Mouse (Mus musculus): ENCODE measurements around the gene Trim47. TPM values are rescaled to one million over a fixed set of nuclear protein-coding genes. Genes with fewer than 3 reads are reported as not detected.

Gene Trim47
- polyA plus RNA-seq, 1 experiment from 2014 or later: 79.1 TPM

DNA sequence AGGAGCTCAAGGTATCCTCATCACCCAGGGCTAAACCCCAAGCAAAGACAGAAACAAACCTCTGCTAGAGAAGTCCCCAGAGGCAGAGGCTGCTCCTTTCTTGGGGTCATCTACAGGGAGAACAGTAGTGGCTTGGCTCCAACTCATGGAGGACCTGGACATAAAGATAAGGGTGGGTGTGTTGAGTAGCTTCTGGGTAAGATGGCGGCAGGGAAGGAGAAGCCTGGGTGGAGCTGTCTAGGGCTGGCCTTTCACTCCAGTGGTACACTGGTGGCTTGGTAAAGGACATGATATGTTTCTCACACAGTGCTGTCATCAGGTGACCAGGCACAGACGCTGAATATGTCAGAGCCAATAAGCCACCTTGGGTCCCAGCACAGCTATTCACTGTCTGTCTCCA is 23.9 kb upstream of the Trim47 start:
- Histone ChIP-seq H3K9me3 (replicated peaks) (no peaks in the 10 kb centered on the region), H3K27ac (no peak overlapping the region), H3K9ac (no peak overlapping the region), H3K4me2 (no peak overlapping the region), H3K4me3 (no peak overlapping the region), H3K36me3 (peaks cover 75% of the 10 kb centered on the region), H3K27me3 (no peaks in the 10 kb centered on the region), H3K4me1 (replicated peaks) (peaks cover 4% of the 10 kb centered on the region; the same call in 1 of the 2 replicates)
- WGBS: 79% methylated on average over 2 of the region's 2 CpGs
- ATAC-seq (replicated peaks; ENCODE audit: insufficient number of reproducible peaks, insufficient read depth, low FRiP score, low read depth): no peak

DNA sequence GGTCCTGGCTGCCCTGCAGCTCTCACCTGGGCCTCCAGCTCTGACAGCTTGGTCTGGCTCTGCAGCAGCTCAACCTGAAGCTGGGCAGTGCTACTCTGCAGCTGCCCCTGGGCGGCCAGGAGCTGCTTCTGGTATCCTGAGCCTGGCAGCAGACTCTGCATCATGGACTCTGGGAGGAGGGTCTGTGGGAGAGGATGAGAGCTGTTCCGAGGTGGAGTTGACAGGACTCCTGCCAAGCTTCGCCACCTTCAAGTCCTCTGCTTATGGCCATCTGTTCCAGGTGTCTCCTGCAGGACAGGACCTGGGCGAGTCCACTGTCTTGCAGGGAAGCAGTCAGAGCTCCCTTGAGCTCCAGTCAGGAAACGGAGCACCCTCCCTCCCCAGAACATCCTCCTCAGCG is 22.3 kb upstream of the Trim47 start:
- 77% methylated on average over 6 of the region's 6 CpGs for WGBS
- no peak for ATAC-seq (replicated peaks; ENCODE audit: insufficient number of reproducible peaks, insufficient read depth, low FRiP score, low read depth)

GRCm38 (mm10) chr11:116148761-116149221 is 21.8 kb upstream of the Trim47 start:
- H3K4me2 ChIP-seq: no peak overlapping the region
- H3K27me3 ChIP-seq: no peaks in the 10 kb centered on the region
- peaks cover 4% of the 10 kb centered on the region; the same call in 1 of the 2 replicates for H3K4me1 ChIP-seq (replicated peaks)
- no peak overlapping the region for H3K4me3 ChIP-seq
- no peak for ATAC-seq (replicated peaks; ENCODE audit: insufficient number of reproducible peaks, insufficient read depth, low FRiP score, low read depth)
- 42% methylated on average over 20 of the region's 20 CpGs for WGBS
- no peak overlapping the region for H3K27ac ChIP-seq
- no peak overlapping the region for H3K9ac ChIP-seq
- peaks cover 71% of the 10 kb centered on the region for H3K36me3 ChIP-seq
- H3K9me3 ChIP-seq (replicated peaks): no peaks in the 10 kb centered on the region

More for the DNA sequence above, 22.3 kb upstream of the Trim47 start:
- H3K4me1 ChIP-seq (replicated peaks): peaks cover 4% of the 10 kb centered on the region; the same call in 1 of the 2 replicates
- no peaks in the 10 kb centered on the region for H3K9me3 ChIP-seq (replicated peaks)
- no peak overlapping the region for H3K9ac ChIP-seq
- no peak overlapping the region for H3K27ac ChIP-seq
- no peak overlapping the region for H3K4me2 ChIP-seq
- H3K4me3 ChIP-seq: no peak overlapping the region
- H3K36me3 ChIP-seq: peaks cover 70% of the 10 kb centered on the region
- no peaks in the 10 kb centered on the region for H3K27me3 ChIP-seq

- no peak for ATAC-seq (replicated peaks; ENCODE audit: insufficient number of reproducible peaks, insufficient read depth, low FRiP score, low read depth)
- Histone ChIP-seq H3K9ac (no peak overlapping the region), H3K4me1 (replicated peaks) (no peaks in the 10 kb centered on the region), H3K36me3 (peaks cover 62% of the 10 kb centered on the region), H3K27ac (no peak overlapping the region), H3K9me3 (replicated peaks) (no peaks in the 10 kb centered on the region), H3K27me3 (no peaks in the 10 kb centered on the region), H3K4me3 (no peak overlapping the region), H3K4me2 (no peak overlapping the region)
- WGBS: 76% methylated on average over 25 of the region's 25 CpGs
Measured at GRCm38 (mm10) chr11:116146294-116146985, 19.4 kb upstream of the Trim47 start.

GRCm38 (mm10) chr11:116145481-116146293 is 18.7 kb upstream of the Trim47 start:
- peaks cover 54% of the 10 kb centered on the region for H3K36me3 ChIP-seq
- H3K4me3 ChIP-seq: no peak overlapping the region
- H3K9ac ChIP-seq: no peak overlapping the region
- H3K27ac ChIP-seq: no peak overlapping the region
- H3K27me3 ChIP-seq: no peaks in the 10 kb centered on the region
- no peak for ATAC-seq (replicated peaks; ENCODE audit: insufficient number of reproducible peaks, insufficient read depth, low FRiP score, low read depth)
- 73% methylated on average over 18 of the region's 18 CpGs for WGBS
- H3K9me3 ChIP-seq (replicated peaks): no peaks in the 10 kb centered on the region
- no peak overlapping the region for H3K4me2 ChIP-seq
- H3K4me1 ChIP-seq (replicated peaks): no peaks in the 10 kb centered on the region

- H3K4me3 ChIP-seq: no peak overlapping the region
- peaks cover 4% of the 10 kb centered on the region for H3K4me1 ChIP-seq (replicated peaks)
- 81% methylated on average over 3 of the region's 3 CpGs for WGBS
- peaks cover 47% of the 10 kb centered on the region for H3K36me3 ChIP-seq
- ATAC-seq (replicated peaks; ENCODE audit: insufficient number of reproducible peaks, insufficient read depth, low FRiP score, low read depth): no peak
- H3K4me2 ChIP-seq: no peak overlapping the region
- no peaks in the 10 kb centered on the region for H3K9me3 ChIP-seq (replicated peaks)
- no peaks in the 10 kb centered on the region for H3K27me3 ChIP-seq
- no peak overlapping the region for H3K9ac ChIP-seq
- H3K27ac ChIP-seq: no peak overlapping the region
Measured at GRCm38 (mm10) chr11:116143468-116143867, 16.5 kb upstream of the Trim47 start.

DNA sequence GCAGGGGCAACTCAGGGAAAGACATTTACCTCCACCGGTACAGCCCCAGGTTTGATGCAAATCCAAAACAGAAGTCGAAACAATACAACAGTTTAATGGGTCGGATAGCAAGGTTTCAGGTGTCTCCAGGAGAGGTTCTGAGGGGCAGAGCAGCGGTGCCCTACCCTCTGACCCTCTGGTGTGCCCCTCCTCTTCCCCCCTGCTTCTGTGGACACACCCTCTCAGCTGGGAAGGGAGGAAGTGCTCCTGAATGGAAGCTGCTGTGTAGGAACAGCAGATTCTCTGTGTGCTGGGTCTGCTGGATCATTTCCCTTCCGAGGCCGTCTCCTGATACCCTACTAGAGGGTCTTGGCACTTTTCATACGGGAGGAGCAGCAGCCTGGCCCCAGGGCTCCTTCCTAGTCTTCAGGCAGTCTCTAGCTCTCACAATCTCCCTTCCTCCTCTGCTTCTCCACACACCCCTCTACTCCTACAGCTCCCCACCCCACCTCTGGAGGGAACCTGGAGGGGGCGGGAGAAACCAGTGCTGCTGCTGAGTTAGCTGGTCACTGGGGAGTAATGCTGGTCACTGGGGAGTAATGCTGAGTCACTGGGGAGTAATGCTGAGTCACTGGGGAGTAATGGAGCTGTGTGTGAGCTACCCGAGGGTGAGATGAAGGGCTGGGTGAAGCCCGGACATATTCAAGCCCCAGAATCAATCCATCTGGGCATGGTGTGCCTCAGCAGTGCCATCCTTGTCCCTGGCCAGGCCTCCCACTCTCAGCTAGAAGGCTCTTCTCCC is 15.4 kb upstream of the Trim47 start:
- H3K4me3 ChIP-seq: no peak overlapping the region
- no peak overlapping the region for H3K4me2 ChIP-seq
- 59% methylated on average over 10 of the region's 10 CpGs for WGBS
- no peak overlapping the region for H3K9ac ChIP-seq
- no peaks in the 10 kb centered on the region for H3K9me3 ChIP-seq (replicated peaks)
- peaks cover 11% of the 10 kb centered on the region for H3K4me1 ChIP-seq (replicated peaks)
- H3K27ac ChIP-seq: no peak overlapping the region
- peaks cover 40% of the 10 kb centered on the region for H3K36me3 ChIP-seq
- no peak for ATAC-seq (replicated peaks; ENCODE audit: insufficient number of reproducible peaks, insufficient read depth, low FRiP score, low read depth)
- no peaks in the 10 kb centered on the region for H3K27me3 ChIP-seq

- peak within 1 kb of the TSS; percentile 93 for H3K4me3 ChIP-seq
- under 1% methylated on average over 60 of the region's 60 CpGs for WGBS
- peaks cover 11% of the 10 kb centered on the region for H3K4me1 ChIP-seq (replicated peaks)
- no peaks in the 10 kb centered on the region for H3K9me3 ChIP-seq (replicated peaks)
- peak; percentile 96 for ATAC-seq (replicated peaks; ENCODE audit: insufficient number of reproducible peaks, insufficient read depth, low FRiP score, low read depth)
- H3K27ac ChIP-seq: peak within 1 kb of the TSS; percentile 79
- no peaks in the 10 kb centered on the region for H3K27me3 ChIP-seq
- H3K4me2 ChIP-seq: peak within 1 kb of the TSS; percentile 71
- peak within 1 kb of the TSS; percentile 83 for H3K9ac ChIP-seq
- H3K36me3 ChIP-seq: peaks cover 29% of the 10 kb centered on the region
Measured at GRCm38 (mm10) chr11:116138468-116139138, 11.6 kb upstream of the Trim47 start, which contains the start of gene Mrpl38. Gene Mrpl38, minus strand, starts transcription at chr11:116138868.

GRCm38 (mm10) chr11:116138096-116138467 is 11.1 kb upstream of the Trim47 start:
- Histone ChIP-seq H3K4me1 (replicated peaks) (peaks cover 11% of the 10 kb centered on the region), H3K36me3 (peaks cover 30% of the 10 kb centered on the region), H3K4me2 (peak overlapping the region; percentile 71), H3K27ac (peak overlapping the region; percentile 79), H3K4me3 (peak overlapping the region; percentile 93), H3K9ac (peak overlapping the region; percentile 83), H3K9me3 (replicated peaks) (no peaks in the 10 kb centered on the region), H3K27me3 (no peaks in the 10 kb centered on the region)
- no peak for ATAC-seq (replicated peaks; ENCODE audit: insufficient number of reproducible peaks, insufficient read depth, low FRiP score, low read depth)
- WGBS: 1% methylated on average over 20 of the region's 20 CpGs

- Histone ChIP-seq H3K36me3 (peaks cover 36% of the 10 kb centered on the region; the same call in 1 of the 2 replicates), H3K4me3 (no peak overlapping the region), H3K9me3 (replicated peaks) (no peaks in the 10 kb centered on the region), H3K27me3 (no peaks in the 10 kb centered on the region), H3K9ac (no peak overlapping the region), H3K4me2 (no peak overlapping the region), H3K27ac (no peak overlapping the region), H3K4me1 (replicated peaks) (peaks cover 41% of the 10 kb centered on the region)
- 76% methylated on average over 10 of the region's 10 CpGs for WGBS
- no peak for ATAC-seq (replicated peaks; ENCODE audit: insufficient number of reproducible peaks, insufficient read depth, low FRiP score, low read depth)
Measured at GRCm38 (mm10) chr11:116134171-116134570, 7.2 kb upstream of the Trim47 start.
